Mouse (Mus musculus): ENCODE results near the gene Mepce. TPM values are rescaled to one million over a fixed set of nuclear protein-coding genes. Genes with fewer than 3 reads are reported as not detected.
A peak's percentile ranks its signal among the peaks of the same experiment; 100 is the strongest.

The Mepce gene
- total and polyA plus RNA-seq, 2 experiments: 13.7 to 18.7 TPM

DNA sequence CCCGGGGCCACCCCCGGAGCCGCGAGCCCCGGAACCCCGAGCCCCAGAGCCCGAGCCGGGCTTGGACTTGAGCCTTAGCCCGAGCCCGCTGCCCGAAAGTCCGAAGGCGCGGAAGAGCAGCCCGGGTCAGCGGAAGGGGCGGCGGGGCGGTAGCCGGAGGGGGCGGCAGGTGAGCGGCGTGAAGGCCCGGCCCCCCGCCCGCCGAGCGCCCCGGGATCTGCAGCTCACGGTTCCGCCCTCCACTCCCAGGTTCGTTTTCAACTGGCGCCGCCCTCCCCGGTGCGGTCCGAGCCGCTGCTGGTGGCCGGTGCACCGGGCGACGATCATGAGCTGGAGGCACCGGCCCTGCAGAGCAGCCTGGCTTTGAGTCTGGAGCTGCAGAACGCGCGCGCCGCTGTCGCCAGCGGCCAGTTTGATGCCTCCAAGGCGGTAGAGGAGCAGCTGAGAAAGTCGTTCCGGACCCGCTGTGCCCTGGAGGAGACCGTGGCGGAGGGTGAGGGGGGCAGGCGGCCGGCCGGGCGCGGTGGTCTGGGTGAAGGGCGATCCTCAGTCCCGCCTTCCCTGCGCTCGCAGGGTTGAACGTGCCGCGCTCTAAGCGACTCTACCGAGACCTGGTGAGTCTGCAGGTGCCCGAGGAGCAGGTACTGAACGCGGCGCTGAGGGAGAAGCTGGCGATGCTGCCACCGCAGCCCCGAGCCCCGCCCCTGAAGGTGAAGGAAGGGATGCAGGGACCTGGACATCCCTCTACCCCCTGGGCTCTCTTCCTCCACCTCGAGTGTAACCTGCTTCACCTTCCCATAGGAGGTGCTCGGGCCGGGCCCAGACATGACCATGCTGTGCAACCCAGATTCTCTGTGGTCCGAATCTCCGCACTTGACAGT is 8.2 kb downstream of the Mepce start:
- WGBS: 2% methylated on average over 79 of the region's 83 CpGs
- TF ChIP-seq POLR2A (IDR thresholded peaks at IDR 0.05; ENCODE audit: extremely low read depth, insufficient read depth, low read length) (no peak), CTCF (IDR thresholded peaks at IDR 0.05; ENCODE audit: low read depth, low read length) (no peak)
- peak overlapping the region; percentile 87 for H3K27ac ChIP-seq (replicated peaks; ENCODE audit: insufficient read depth, low read depth, low read length)
- DNase-seq (ENCODE audit: extremely low read depth, low read depth, low spot score): peak; percentile 18
- H3K4me3 ChIP-seq (ENCODE audit: insufficient read depth, low read depth, low read length): peak overlapping the region; percentile 92
- H3K27me3 ChIP-seq (ENCODE audit: control insufficient read depth, insufficient read depth, low read length): no peaks in the 10 kb centered on the region
- peaks cover 17% of the 10 kb centered on the region; the same call in 1 of the 2 replicates for H3K36me3 ChIP-seq (ENCODE audit: control insufficient read depth, insufficient read depth, low read length)
- peaks cover 13% of the 10 kb centered on the region for H3K4me1 ChIP-seq (ENCODE audit: control insufficient read depth, insufficient read depth, low read length)
- peaks cover 4% of the 10 kb centered on the region for H3K79me2 ChIP-seq (ENCODE audit: control insufficient read depth, insufficient read depth, low read length)
- H3K9ac ChIP-seq (ENCODE audit: low read depth, low read length): peak overlapping the region; percentile 93

- peaks cover 9% of the 10 kb centered on the region for H3K4me1 ChIP-seq (ENCODE audit: control insufficient read depth, insufficient read depth, low read length)
- H3K9ac ChIP-seq (ENCODE audit: low read depth, low read length): peak within 1 kb of the TSS; percentile 93
- WGBS: under 1% methylated on average over 31 of the region's 31 CpGs
- H3K27me3 ChIP-seq (ENCODE audit: control insufficient read depth, insufficient read depth, low read length): no peaks in the 10 kb centered on the region
- H3K27ac ChIP-seq (replicated peaks; ENCODE audit: insufficient read depth, low read depth, low read length): peak within 1 kb of the TSS; percentile 87
- peaks cover 17% of the 10 kb centered on the region; the same call in 1 of the 2 replicates for H3K36me3 ChIP-seq (ENCODE audit: control insufficient read depth, insufficient read depth, low read length)
- peak; percentile 92 for DNase-seq (ENCODE audit: extremely low read depth, low read depth, low spot score)
- TF ChIP-seq POLR2A (IDR thresholded peaks at IDR 0.05; ENCODE audit: extremely low read depth, insufficient read depth, low read length) (peak; percentile 56), CTCF (IDR thresholded peaks at IDR 0.05; ENCODE audit: low read depth, low read length) (no peak)
- H3K79me2 ChIP-seq (ENCODE audit: control insufficient read depth, insufficient read depth, low read length): peaks cover 3% of the 10 kb centered on the region; the same call in 1 of the 2 replicates
- H3K4me3 ChIP-seq (ENCODE audit: insufficient read depth, low read depth, low read length): peak within 1 kb of the TSS; percentile 92
Observed at GRCm38 (mm10) chr5:137778635-137779034, 8.8 kb downstream of the Mepce start, which contains the start of gene Ppp1r35. Gene Ppp1r35 (plus strand): TSS chr5:137778849.

DNA sequence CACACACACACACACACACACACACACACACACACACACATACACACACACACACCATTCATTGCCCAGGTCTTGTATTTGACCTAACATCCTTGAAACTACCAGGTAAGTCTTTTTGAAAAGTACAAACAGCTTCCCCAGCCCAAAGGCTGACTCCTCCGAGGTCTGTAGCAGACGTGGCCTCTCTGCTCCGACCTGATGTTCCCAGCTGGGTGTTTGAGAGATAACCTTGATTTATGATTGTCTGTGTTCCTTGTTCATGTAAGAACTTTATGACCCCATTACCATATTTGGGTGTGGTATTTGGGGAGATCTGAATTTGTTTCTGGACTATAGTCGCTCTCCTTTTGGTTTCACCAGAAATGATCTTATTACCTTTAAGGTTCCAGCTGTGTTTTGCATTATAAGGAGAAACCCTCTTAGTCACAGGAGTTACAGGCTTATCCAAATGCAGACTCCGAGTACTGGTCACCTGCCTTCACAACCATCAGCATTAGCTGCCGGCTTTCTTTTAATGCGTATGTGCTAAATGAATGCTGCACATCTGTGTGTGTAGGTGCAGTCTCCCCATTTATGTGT is 10.1 kb downstream of the Mepce start:
- Histone ChIP-seq H3K4me3 (ENCODE audit: insufficient read depth, low read depth, low read length) (no peak overlapping the region), H3K4me1 (ENCODE audit: control insufficient read depth, insufficient read depth, low read length) (peaks cover 9% of the 10 kb centered on the region), H3K79me2 (ENCODE audit: control insufficient read depth, insufficient read depth, low read length) (no peaks in the 10 kb centered on the region), H3K27me3 (ENCODE audit: control insufficient read depth, insufficient read depth, low read length) (no peaks in the 10 kb centered on the region), H3K36me3 (ENCODE audit: control insufficient read depth, insufficient read depth, low read length) (peaks cover 12% of the 10 kb centered on the region; the same call in 1 of the 2 replicates), H3K27ac (replicated peaks; ENCODE audit: insufficient read depth, low read depth, low read length) (no peak overlapping the region), H3K9ac (ENCODE audit: low read depth, low read length) (no peak overlapping the region)
- TF ChIP-seq POLR2A (IDR thresholded peaks at IDR 0.05; ENCODE audit: extremely low read depth, insufficient read depth, low read length) (no peak), CTCF (IDR thresholded peaks at IDR 0.05; ENCODE audit: low read depth, low read length) (no peak)
- DNase-seq (ENCODE audit: extremely low read depth, low read depth, low spot score): no peak
- WGBS: 89% methylated on average over 7 of the region's 7 CpGs

DNA sequence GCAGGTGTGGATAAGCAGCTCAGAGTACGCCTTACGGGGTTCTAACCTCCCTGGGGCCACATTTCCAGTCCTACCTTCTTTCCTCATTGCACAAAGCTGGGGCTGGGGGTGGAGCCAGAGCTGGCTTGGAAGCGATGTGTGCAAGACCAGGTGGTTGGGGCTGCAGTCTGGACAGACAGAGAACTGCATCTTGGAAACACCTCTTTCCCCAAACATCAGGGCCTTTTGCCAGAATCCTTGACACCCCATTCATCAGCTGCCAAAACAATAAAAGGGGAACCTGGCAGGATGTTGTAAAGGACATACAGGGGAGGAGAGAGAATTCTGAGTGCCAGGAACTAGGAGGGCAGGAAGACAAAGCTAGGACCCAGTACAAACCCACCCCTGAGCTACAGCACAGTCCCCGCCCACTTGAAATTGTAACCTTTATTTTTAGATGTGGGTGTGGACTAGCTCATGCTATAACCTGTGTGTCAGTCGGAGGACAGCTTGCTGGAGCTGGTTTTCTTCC is 11.0 kb downstream of the Mepce start:
- DNase-seq (ENCODE audit: extremely low read depth, low read depth, low spot score): no peak
- 54% methylated on average over 5 of the region's 5 CpGs for WGBS
- H3K27me3 ChIP-seq (ENCODE audit: control insufficient read depth, insufficient read depth, low read length): no peaks in the 10 kb centered on the region
- H3K4me1 ChIP-seq (ENCODE audit: control insufficient read depth, insufficient read depth, low read length): peaks cover 9% of the 10 kb centered on the region
- no peak overlapping the region for H3K27ac ChIP-seq (replicated peaks; ENCODE audit: insufficient read depth, low read depth, low read length)
- no peak overlapping the region for H3K4me3 ChIP-seq (ENCODE audit: insufficient read depth, low read depth, low read length)
- no peak overlapping the region for H3K9ac ChIP-seq (ENCODE audit: low read depth, low read length)
- H3K79me2 ChIP-seq (ENCODE audit: control insufficient read depth, insufficient read depth, low read length): no peaks in the 10 kb centered on the region
- TF ChIP-seq POLR2A (IDR thresholded peaks at IDR 0.05; ENCODE audit: extremely low read depth, insufficient read depth, low read length): no peak
- TF ChIP-seq CTCF (IDR thresholded peaks at IDR 0.05; ENCODE audit: low read depth, low read length): no peak
- peaks cover 6% of the 10 kb centered on the region; the same call in 1 of the 2 replicates for H3K36me3 ChIP-seq (ENCODE audit: control insufficient read depth, insufficient read depth, low read length)

GRCm38 (mm10) chr5:137775587-137776290 is 11.7 kb downstream of the Mepce start:
- no peak overlapping the region for H3K9ac ChIP-seq (ENCODE audit: low read depth, low read length)
- H3K79me2 ChIP-seq (ENCODE audit: control insufficient read depth, insufficient read depth, low read length): no peaks in the 10 kb centered on the region
- no peak overlapping the region for H3K4me3 ChIP-seq (ENCODE audit: insufficient read depth, low read depth, low read length)
- peaks cover 5% of the 10 kb centered on the region; the same call in 1 of the 2 replicates for H3K36me3 ChIP-seq (ENCODE audit: control insufficient read depth, insufficient read depth, low read length)
- TF ChIP-seq POLR2A (IDR thresholded peaks at IDR 0.05; ENCODE audit: extremely low read depth, insufficient read depth, low read length) (no peak), CTCF (IDR thresholded peaks at IDR 0.05; ENCODE audit: low read depth, low read length) (no peak)
- DNase-seq (ENCODE audit: extremely low read depth, low read depth, low spot score): no peak
- 94% methylated on average over 2 of the region's 2 CpGs for WGBS
- H3K27me3 ChIP-seq (ENCODE audit: control insufficient read depth, insufficient read depth, low read length): no peaks in the 10 kb centered on the region
- peaks cover 9% of the 10 kb centered on the region for H3K4me1 ChIP-seq (ENCODE audit: control insufficient read depth, insufficient read depth, low read length)
- H3K27ac ChIP-seq (replicated peaks; ENCODE audit: insufficient read depth, low read depth, low read length): no peak overlapping the region

Data from liver, adult 2 months (tissue).